Mouse (Mus musculus) retina, embryonic 14.5 days (tissue): ENCODE measurements around the gene Gm3739.
"Not testable (repeated sequence)": the region's sequence is repeated elsewhere in the genome, so short reads cannot be mapped to it uniquely, and the experiment has no call there.

Source experiments
- DNase-seq: peaks from one replicate; pipeline ENCODE4 v3.0.0-alpha.2; 2015; ENCODE audit warnings: low spot score

The Gm3739 gene

GRCm38 (mm10) chr14:7314661-7315060 is at the start of gene Gm3739:
Gene Gm3739, minus strand, starts transcription at chr14:7315049.
- DNase-seq, result not testable (repeated sequence)

GRCm38 (mm10) chr14:7332295-7332694 is 17.4 kb upstream of the Gm3739 start, which contains the start of gene Gm5797:
Gene Gm5797, minus strand, starts transcription at chr14:7332395.
- not testable (repeated sequence) for DNase-seq

GRCm38 (mm10) chr14:7315093-7315492 is 244 bp upstream of the Gm3739 start:
- DNase-seq, result peak; percentile 75

- DNase-seq, result not testable (repeated sequence)
Measured at GRCm38 (mm10) chr14:7264614-7265013, 50.2 kb downstream of the Gm3739 start, which contains the start of gene Gm3727. Gene Gm3727, minus strand, starts transcription at chr14:7264714.
